Mouse (Mus musculus): ENCODE results near the gene Teddm3.
"Not testable (repeated sequence)": the region's sequence is repeated elsewhere in the genome, so short reads cannot be mapped to it uniquely, and the experiment has no call there.

The Teddm3 gene

GRCm38 (mm10) chr16:21151564-21152361, 2.0 kb downstream of the Teddm3 start:
- DNase-seq (ENCODE audit: low spot score in 2 of 2) = no peak

- DNase-seq (ENCODE audit: low spot score in 2 of 2) = no peak
Measured at GRCm38 (mm10) chr16:21149896-21150295, 3.9 kb downstream of the Teddm3 start.

GRCm38 (mm10) chr16:21148451-21148850, 5.3 kb downstream of the Teddm3 start:
- not testable (repeated sequence) for DNase-seq (ENCODE audit: low spot score in 2 of 2)

- no peak for DNase-seq (ENCODE audit: low spot score in 2 of 2)
Measured at GRCm38 (mm10) chr16:21136312-21137083, 17.3 kb downstream of the Teddm3 start.

DNA sequence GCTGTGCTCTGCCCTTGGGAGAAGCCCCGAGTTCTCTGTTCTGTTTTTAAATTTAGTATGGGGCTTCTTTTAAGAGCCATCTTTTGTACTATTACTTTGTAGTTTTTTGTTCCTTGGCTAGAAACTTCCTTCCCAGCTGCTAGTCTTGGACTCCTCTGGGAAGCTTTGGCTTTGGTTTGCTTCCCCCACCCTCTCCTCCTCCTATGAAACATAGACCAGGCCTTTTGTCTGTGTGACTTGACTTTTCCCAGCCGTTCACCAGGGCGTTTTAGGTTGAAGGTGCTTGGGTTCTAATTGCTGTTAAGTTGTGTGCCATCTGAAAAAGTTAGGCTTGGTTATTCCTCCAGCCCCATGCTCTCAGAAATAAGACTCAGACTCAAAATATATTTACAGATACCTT, 26.1 kb downstream of the Teddm3 start:
- not testable (repeated sequence) for DNase-seq (ENCODE audit: low spot score in 2 of 2)

DNA sequence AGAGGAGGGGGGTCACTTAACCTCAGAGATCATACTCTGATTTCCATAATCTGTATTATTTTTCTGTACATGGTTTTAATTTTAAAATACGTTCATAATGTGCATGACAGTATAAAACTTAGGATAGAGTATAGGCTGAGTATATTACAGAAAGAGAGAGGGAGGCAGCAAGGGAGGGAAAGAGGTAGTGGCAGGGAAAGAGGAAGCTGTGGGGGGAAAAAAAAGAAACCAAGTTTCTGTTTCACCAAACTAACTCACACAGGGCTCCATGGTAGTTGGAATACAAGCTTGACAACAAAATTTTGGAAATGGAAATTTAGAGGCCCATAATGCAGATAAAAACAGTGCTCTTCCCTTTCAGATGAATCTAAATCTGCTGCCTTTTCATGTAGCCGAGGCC, 31.0 kb downstream of the Teddm3 start:
- not testable (repeated sequence) for DNase-seq (ENCODE audit: low spot score in 2 of 2)

- DNase-seq (ENCODE audit: low spot score in 2 of 2) = no peak
Measured at GRCm38 (mm10) chr16:21116078-21116477, 37.7 kb downstream of the Teddm3 start.

- no peak for DNase-seq (ENCODE audit: low spot score in 2 of 2)
Measured at GRCm38 (mm10) chr16:21109473-21109872, 44.3 kb downstream of the Teddm3 start.
